Mouse (Mus musculus) right cerebral cortex, postnatal 36 days (tissue): Measurements from ENCODE around the gene Spop.

Experiments
- DNase-seq, 2 experiments: peaks; one replicate each; pipeline ENCODE4 v3.0.0; 2022; ENCODE audit warnings: low spot score in 2 of 2, mixed read lengths in 1 of 2

Spop gene

GRCm38 (mm10) chr11:95413641-95414535, at the start of gene Spop:
Spop (plus strand) TSS chr11:95414080.
- DNase-seq, result peak; percentile 71 to 75

GRCm38 (mm10) chr11:95364388-95364787, 49.5 kb upstream of the Spop start:
- no peak for DNase-seq

GRCm38 (mm10) chr11:95365596-95365995, 48.3 kb upstream of the Spop start:
- DNase-seq, result peak; percentile 55 to 65

- DNase-seq, result no peak
Measured at GRCm38 (mm10) chr11:95366280-95366897, 47.5 kb upstream of the Spop start.

- no peak for DNase-seq
Measured at GRCm38 (mm10) chr11:95367011-95367735, 46.7 kb upstream of the Spop start.

GRCm38 (mm10) chr11:95368231-95368823, 45.6 kb upstream of the Spop start:
- no peak for DNase-seq

GRCm38 (mm10) chr11:95368871-95369270, 45.0 kb upstream of the Spop start:
- no peak for DNase-seq

GRCm38 (mm10) chr11:95369964-95370890, 43.7 kb upstream of the Spop start:
- DNase-seq, result peak in 1 of 2 experiments; percentile 12

- no peak for DNase-seq
Measured at GRCm38 (mm10) chr11:95371182-95371581, 42.7 kb upstream of the Spop start.

GRCm38 (mm10) chr11:95378926-95379325, 35.0 kb upstream of the Spop start:
- DNase-seq, result no peak

GRCm38 (mm10) chr11:95379552-95379951, 34.3 kb upstream of the Spop start:
- DNase-seq, result no peak

GRCm38 (mm10) chr11:95380711-95381110, 33.2 kb upstream of the Spop start:
- no peak for DNase-seq

GRCm38 (mm10) chr11:95381146-95381545, 32.7 kb upstream of the Spop start:
- no peak for DNase-seq

GRCm38 (mm10) chr11:95383331-95383986, 30.4 kb upstream of the Spop start:
- no peak for DNase-seq

- no peak for DNase-seq
Measured at GRCm38 (mm10) chr11:95384004-95384318, 29.9 kb upstream of the Spop start.

GRCm38 (mm10) chr11:95384319-95384972, 29.4 kb upstream of the Spop start, which contains the start of gene Slc35b1:
Slc35b1 (plus strand) TSS chr11:95384692.
- peak; percentile 96 to 97 for DNase-seq

- DNase-seq, result no peak
Measured at GRCm38 (mm10) chr11:95384973-95385320, 28.9 kb upstream of the Spop start.

- no peak for DNase-seq
Measured at GRCm38 (mm10) chr11:95387354-95387753, 26.5 kb upstream of the Spop start.

- no peak for DNase-seq
Measured at GRCm38 (mm10) chr11:95389006-95389405, 24.9 kb upstream of the Spop start.

GRCm38 (mm10) chr11:95390420-95390819, 23.5 kb upstream of the Spop start:
- no peak for DNase-seq
